Mouse (Mus musculus) bone marrow, adult 2 months (tissue): Measurements from ENCODE around the gene Dynll1. TPM values are rescaled to one million over a fixed set of nuclear protein-coding genes. Genes with fewer than 3 reads are reported as not detected.

Source experiments
- H3K27ac ChIP-seq: fragments of 200-500 bp; 2 replicates; pipeline ENCODE4 v1.5.1; 2012; ENCODE audit warnings: low read depth, mild to moderate bottlenecking, control low read depth, inconsistent platforms, low read length; ENCODE audit not compliant: control insufficient read depth, poor library complexity, insufficient read depth
- H3K4me1 ChIP-seq: fragments of 200-500 bp; 2 replicates; pipeline ENCODE4 v1.6.1; 2011; ENCODE audit warnings: low read length; ENCODE audit not compliant: control insufficient read depth, insufficient read depth
- H3K4me3 ChIP-seq: fragments of 200-500 bp; replicated peaks from 2 replicates; pipeline ENCODE3; 2011; ENCODE audit warnings: mild to moderate bottlenecking, low read depth, low read length, control low read depth; ENCODE audit not compliant: control insufficient read depth
- CTCF ChIP-seq: fragments of 200-500 bp; IDR thresholded peaks from 2 replicates; pipeline ENCODE4 v1.5.1; 2011; ENCODE audit warnings: low read length, control low read depth; ENCODE audit not compliant: control insufficient read depth, insufficient read depth
- POLR2A ChIP-seq: fragments of 200-500 bp; IDR thresholded peaks from 2 replicates; pipeline ENCODE4 v1.6.1; 2011; ENCODE audit warnings: low read depth, mild to moderate bottlenecking, control low read depth, low read length, borderline replicate concordance; ENCODE audit not compliant: control insufficient read depth
- WGBS: fragments of 180-500 bp; shearing (Covaris S2); methylation state at CpG from one replicate; pipeline ENCODE4 v1.1.7; 2018; 5-methylcytosine and 5-hydroxymethylcytosine counted together
- polyA plus RNA-seq: library from polyadenylated mRNA; stranded (reverse); fragments of >200 nt; gene quantifications from 2 replicates; pipeline ENCODE4 v1.2.4, GENCODE M21; 2011; ENCODE audit warnings: low replicate concordance; ENCODE audit not compliant: missing spikeins, insufficient read depth, insufficient read length

Gene Dynll1
- polyA plus RNA-seq, 1 experiment: 177 TPM

DNA sequence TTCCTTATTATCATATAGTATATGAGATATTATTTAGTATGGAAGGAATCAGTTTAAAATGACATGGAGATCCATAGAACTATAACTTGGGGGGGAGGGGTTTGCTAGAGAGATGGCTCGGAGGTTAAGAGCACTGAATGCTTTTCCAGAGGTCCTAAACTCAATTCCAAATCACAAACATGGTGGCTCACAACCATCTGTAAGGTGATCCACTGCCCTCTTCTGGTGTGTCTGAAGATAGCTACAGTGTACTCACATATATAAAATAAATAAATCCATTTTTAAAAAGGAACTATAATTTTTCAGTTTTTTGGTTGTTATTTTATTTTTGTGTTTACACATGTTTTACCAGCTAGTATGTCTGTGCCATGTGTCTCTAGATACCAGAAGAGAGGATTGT lies 26.4 kb downstream of the Dynll1 start:
- no peak overlapping the region for H3K27ac ChIP-seq
- WGBS: 48% methylated on average over 1 of the region's 1 CpGs
- no peak overlapping the region for H3K4me3 ChIP-seq
- TF ChIP-seq CTCF (no peak), POLR2A (no peak)
- H3K4me1 ChIP-seq: peaks cover 3% of the 10 kb centered on the region; the same call in 1 of the 2 replicates

DNA sequence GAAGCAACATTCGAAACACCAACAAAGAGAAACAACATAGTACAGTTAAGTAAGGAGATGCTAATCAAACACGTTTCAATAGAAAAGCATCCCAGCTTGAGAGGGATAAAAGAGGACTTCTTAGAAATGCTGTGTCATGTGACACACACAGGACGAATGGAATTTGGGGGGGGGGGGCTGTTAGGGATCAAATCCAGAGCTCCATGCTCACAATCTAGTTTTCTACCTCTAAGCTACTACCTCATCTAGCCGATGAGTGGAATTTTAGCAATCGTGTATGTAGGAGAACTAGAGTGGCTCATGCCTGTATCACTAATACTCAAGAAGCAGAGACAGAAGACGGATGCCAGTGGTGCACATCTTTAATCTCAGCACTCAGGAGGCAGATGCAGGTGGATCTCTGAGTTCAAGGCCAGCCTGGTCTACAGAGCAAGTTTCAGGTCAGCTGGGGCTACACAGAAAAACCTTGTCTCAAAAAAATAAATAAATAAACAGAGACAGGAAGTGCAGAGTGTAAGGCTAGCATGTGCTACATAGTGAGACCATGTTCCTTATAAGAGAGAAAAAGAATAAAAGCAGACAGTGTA lies 27.2 kb downstream of the Dynll1 start:
- Histone ChIP-seq H3K4me1 (peaks cover 3% of the 10 kb centered on the region; the same call in 1 of the 2 replicates), H3K4me3 (no peak overlapping the region), H3K27ac (no peak overlapping the region)
- TF ChIP-seq POLR2A (no peak), CTCF (no peak)
- 80% methylated on average over 6 of the region's 6 CpGs for WGBS

DNA sequence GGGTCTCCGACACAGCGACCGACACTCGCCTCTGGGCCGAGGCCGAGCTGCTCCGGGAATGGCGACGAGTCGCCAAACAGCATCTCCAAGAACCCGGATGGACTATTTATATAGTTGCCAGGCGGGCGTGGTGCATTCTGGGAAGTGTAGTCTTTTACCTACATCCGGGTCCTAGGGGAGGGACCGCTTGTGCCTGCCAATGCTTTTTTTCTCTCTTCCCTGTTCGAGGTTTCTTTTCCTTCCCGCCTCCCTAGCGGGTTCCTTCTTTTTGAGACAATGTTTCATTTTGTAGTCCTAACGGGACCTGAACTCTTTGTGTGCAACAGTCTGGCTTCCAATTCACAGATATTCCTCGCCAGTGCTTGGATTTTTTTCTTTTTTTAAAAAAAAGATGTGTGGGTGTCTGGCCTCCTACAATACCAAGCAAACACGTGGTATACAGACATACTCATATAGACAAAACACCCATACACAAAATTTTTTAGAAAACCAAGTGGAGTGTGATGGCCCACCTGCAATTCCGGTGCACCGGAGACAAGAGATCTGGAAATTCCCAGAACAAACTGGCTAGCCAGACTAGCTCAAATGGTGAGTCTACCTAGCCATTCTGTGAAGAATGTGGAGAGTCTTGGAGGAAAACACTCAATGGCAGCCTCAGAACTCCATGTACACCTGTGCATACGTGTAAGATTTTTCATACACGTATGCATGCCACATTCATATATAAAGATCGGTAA lies 27.8 kb downstream of the Dynll1 start, which contains the start of gene Rnf10:
Gene Rnf10 (minus strand): TSS at position 87 of the 737 bp plus-strand sequence.
- Histone ChIP-seq H3K4me1 (peaks cover 4% of the 10 kb centered on the region; the same call in 1 of the 2 replicates), H3K27ac (peak within 1 kb of the TSS; percentile 94), H3K4me3 (peak within 1 kb of the TSS; percentile 99)
- TF ChIP-seq CTCF: no peak
- TF ChIP-seq POLR2A: peak; percentile 99
- WGBS: 13% methylated on average over 26 of the region's 26 CpGs

DNA sequence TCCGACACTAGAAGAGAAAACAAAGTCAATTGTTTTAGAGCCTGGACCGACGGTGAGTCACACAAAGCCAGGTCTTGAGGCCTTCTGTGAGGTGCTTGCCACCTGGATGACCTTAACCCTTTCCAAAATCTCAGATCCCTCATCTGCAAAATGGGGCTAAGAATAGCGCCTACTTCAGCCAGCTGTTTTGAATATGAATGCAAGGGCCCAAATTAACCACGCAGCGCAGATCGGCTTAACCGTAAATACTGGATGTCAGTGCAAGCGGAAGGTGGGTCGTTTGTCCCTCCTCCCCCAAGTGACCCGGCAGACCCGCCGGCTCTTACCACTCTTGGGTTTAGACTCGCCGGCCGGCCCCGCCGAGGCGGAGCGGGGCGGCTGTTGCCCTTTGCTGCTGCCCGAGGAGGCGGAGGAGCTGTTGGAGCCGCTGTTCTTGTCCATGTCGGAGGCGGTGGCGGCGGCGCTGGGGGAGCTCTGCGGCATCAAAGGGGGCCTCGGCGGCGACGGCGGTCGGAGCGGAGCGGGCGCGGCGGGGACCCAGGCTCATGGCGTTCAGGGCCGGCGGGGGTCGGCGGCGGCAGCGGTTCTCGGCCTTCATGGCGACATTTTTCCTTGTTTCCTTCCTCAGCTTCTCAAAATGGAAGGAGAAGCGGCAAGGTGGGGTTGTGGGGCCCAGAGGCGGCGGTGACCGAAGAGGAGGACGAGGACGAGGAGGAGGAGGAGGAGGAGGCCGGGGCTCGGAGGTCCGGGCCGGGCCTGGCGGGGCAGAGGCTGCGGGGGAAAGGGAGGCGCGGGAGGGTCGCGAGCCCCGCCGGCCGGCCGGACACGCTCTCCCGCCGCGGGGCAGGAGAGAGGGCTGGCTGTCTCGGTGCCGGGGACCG lies 28.6 kb downstream of the Dynll1 start:
- no peak for TF ChIP-seq CTCF
- TF ChIP-seq POLR2A: peak; percentile 31; the same call in 1 of the 2 replicates
- Histone ChIP-seq H3K4me1 (peaks cover 6% of the 10 kb centered on the region; the same call in 1 of the 2 replicates), H3K4me3 (peak overlapping the region; percentile 99), H3K27ac (peak overlapping the region; percentile 94)
- WGBS: under 1% methylated on average over 76 of the region's 77 CpGs

DNA sequence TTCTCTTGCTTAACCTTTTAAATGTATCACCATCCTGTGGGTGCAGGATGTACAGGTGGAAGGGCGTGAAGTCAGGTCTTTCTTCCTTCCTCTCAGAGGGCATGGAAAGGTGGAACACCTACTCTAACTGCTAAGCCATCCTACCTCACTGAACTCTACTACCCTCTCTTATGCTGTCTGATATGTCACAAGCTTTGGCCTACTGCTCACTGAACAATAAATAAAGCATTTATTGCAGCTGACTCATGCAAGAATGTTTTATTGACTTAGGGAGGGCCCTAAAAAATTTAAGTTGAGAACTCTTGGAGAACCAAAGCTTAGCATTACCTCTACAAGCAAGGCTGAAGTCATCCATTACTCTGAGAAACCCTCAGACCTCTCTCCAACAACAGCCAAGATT lies 30.8 kb downstream of the Dynll1 start:
- H3K27ac ChIP-seq: no peak overlapping the region
- TF ChIP-seq POLR2A: no peak
- no peak for TF ChIP-seq CTCF
- peak overlapping the region; percentile 48 for H3K4me3 ChIP-seq
- peaks cover 16% of the 10 kb centered on the region for H3K4me1 ChIP-seq
- 48% methylated on average over 1 of the region's 1 CpGs for WGBS

DNA sequence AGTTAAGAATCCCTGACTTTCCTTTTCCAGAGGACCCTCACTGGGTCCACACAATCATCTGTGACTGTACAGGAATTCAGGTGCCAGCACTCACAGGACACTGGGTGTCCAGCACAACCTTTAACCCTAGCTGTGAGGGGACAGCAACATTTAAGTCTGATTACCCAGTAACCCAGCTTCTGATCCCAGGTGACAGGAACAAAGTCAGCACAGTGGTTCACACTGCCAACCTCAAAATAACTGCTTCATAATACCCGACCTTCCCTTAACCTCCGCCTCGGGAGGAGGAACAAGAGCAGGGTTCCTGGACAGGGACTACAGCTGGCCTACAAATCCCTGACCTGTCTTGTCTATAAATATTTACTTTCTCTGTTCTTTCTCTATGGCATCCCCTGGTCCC lies 32.5 kb downstream of the Dynll1 start:
- Histone ChIP-seq H3K4me3 (no peak overlapping the region), H3K27ac (peak overlapping the region; percentile 5; the same call in 1 of the 2 replicates), H3K4me1 (peaks cover 17% of the 10 kb centered on the region)
- WGBS: 30% methylated on average over 3 of the region's 3 CpGs
- TF ChIP-seq POLR2A (no peak), CTCF (no peak)

DNA sequence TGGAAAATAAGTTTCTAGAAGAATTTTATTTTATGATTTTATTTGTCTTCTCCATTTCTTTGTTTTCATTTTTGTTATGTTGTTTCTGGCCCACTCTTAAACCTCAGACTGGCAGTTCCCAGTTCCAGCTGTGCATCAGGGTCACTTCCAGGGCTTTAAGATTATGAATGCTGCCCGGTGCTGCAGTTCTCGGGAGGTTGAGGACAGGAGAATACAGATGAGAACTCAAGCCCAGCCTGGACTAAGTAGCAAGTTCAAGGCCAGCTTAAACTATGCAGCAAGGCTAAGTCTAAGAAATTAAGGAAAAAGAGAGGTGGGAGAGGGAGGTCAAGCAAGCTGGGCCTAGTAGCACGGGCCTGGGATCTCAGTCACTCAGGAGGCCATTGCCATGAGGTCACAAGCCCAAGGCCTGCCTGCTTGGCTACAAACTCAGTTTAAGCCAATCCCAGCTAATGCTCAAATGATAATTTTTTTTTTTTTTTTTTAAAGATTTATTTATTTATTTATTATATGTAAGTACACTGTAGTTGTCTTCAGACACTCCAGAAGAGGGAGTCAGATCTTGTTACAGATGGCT lies 33.2 kb downstream of the Dynll1 start:
- Histone ChIP-seq H3K4me3 (no peak overlapping the region), H3K27ac (peak overlapping the region; percentile 81), H3K4me1 (peaks cover 17% of the 10 kb centered on the region)
- TF ChIP-seq CTCF (no peak), POLR2A (no peak)
- WGBS: 59% methylated on average over 3 of the region's 3 CpGs

DNA sequence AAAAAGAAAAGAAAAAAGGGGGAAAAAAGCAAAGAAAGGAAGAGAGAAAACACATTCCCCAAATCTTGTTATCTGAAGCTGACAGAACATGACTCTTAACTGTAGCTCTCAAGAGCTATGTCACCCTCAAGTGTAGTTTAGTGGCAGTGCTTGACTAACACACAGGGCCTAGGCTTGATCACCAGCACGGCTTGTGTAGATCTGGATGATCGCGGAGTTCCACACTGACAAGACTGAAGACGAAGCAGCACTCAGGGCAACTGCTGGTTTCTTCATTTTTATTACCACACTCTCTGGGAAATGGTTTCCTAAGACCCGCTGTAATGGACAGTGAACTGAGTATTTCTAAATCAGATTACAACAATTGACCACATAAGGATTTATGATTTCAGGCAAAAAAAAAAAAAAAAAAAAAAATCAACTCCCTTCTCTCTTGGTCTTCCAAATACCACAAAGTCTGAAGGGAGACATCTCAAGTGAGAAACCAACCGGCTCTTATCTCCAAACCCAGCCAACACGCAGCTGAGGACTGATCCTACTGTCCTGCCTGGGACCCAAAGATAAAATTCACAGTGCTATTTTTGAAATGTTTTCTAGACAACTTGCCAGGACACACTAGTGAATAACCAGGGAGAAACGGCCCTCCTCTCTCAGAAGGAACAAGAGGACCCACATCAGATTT lies 33.9 kb downstream of the Dynll1 start:
- Histone ChIP-seq H3K4me3 (peak overlapping the region; percentile 32), H3K4me1 (peaks cover 17% of the 10 kb centered on the region), H3K27ac (peak overlapping the region; percentile 84)
- TF ChIP-seq CTCF (no peak), POLR2A (no peak)
- WGBS: 23% methylated on average over 8 of the region's 8 CpGs
